Mouse (Mus musculus) cerebellum, adult 2 months (tissue): ENCODE results near the gene Pdxp.

ENCODE experiments used
- CTCF ChIP-seq: fragments of 200-500 bp; IDR thresholded peaks from 2 replicates; pipeline ENCODE4 v1.5.1; 2011; ENCODE audit warnings: low read depth, mild to moderate bottlenecking, control low read depth, low read length, moderate library complexity, borderline replicate concordance; ENCODE audit not compliant: insufficient read depth
- POLR2A ChIP-seq: fragments of 200-500 bp; IDR thresholded peaks from 2 replicates; pipeline ENCODE4 v1.6.1; 2011; ENCODE audit warnings: low read length, control low read depth, borderline replicate concordance; ENCODE audit not compliant: insufficient read depth

GRCm38 (mm10) chr15:78873803-78874435 is 39.8 kb upstream of the Pdxp start:
- TF ChIP-seq POLR2A (no peak), CTCF (no peak)
